Mouse (Mus musculus) lung, postnatal 4 days (tissue): ENCODE measurements around the gene Kxd1.

ENCODE experiments used
- DNase-seq, 2 experiments: peaks; one replicate each; pipeline ENCODE4 v3.0.0; 2021

Gene Kxd1

GRCm38 (mm10) chr8:70527512-70528181 is at the start of gene Kxd1, which contains the start of gene Fkbp8:
TSS of gene Kxd1 (minus strand) at chr8:70527956.
TSS of gene Fkbp8 (plus strand) at chr8:70527724.
- peak; percentile 98 to 99 for DNase-seq

- no peak for DNase-seq
Measured at GRCm38 (mm10) chr8:70577207-70577606, 49.5 kb upstream of the Kxd1 start.

- no peak for DNase-seq
Measured at GRCm38 (mm10) chr8:70574915-70575314, 47.2 kb upstream of the Kxd1 start.

GRCm38 (mm10) chr8:70574302-70574701 is 46.5 kb upstream of the Kxd1 start:
- DNase-seq: no peak

- no peak for DNase-seq
Measured at GRCm38 (mm10) chr8:70570990-70571389, 43.2 kb upstream of the Kxd1 start.

GRCm38 (mm10) chr8:70570360-70570759 is 42.6 kb upstream of the Kxd1 start:
- DNase-seq: no peak

GRCm38 (mm10) chr8:70565561-70565960 is 37.8 kb upstream of the Kxd1 start:
- DNase-seq: peak in 1 of 2 experiments; percentile 35

GRCm38 (mm10) chr8:70564696-70565235 is 37.0 kb upstream of the Kxd1 start:
- no peak for DNase-seq

GRCm38 (mm10) chr8:70563763-70564387 is 36.1 kb upstream of the Kxd1 start:
- DNase-seq: no peak

- DNase-seq: peak; percentile 56 to 79
Measured at GRCm38 (mm10) chr8:70562802-70563201, 35.0 kb upstream of the Kxd1 start.

- peak; percentile 65 to 80 for DNase-seq
Measured at GRCm38 (mm10) chr8:70561809-70562535, 34.2 kb upstream of the Kxd1 start.

GRCm38 (mm10) chr8:70561357-70561756 is 33.6 kb upstream of the Kxd1 start:
- no peak for DNase-seq

GRCm38 (mm10) chr8:70560564-70560963 is 32.8 kb upstream of the Kxd1 start:
- no peak for DNase-seq

GRCm38 (mm10) chr8:70560096-70560495 is 32.3 kb upstream of the Kxd1 start:
- peak; percentile 81 to 84 for DNase-seq

- no peak for DNase-seq
Measured at GRCm38 (mm10) chr8:70558983-70559382, 31.2 kb upstream of the Kxd1 start.

- peak in 1 of 2 experiments; percentile 40 for DNase-seq
Measured at GRCm38 (mm10) chr8:70558334-70558733, 30.6 kb upstream of the Kxd1 start.

- DNase-seq: no peak
Measured at GRCm38 (mm10) chr8:70555079-70555747, 27.5 kb upstream of the Kxd1 start.

GRCm38 (mm10) chr8:70553740-70554139 is 26.0 kb upstream of the Kxd1 start:
- DNase-seq: peak; percentile 56 to 59

GRCm38 (mm10) chr8:70552836-70553235 is 25.1 kb upstream of the Kxd1 start:
- DNase-seq: no peak

GRCm38 (mm10) chr8:70551558-70552161 is 23.9 kb upstream of the Kxd1 start:
- no peak for DNase-seq

GRCm38 (mm10) chr8:70549412-70550184 is 21.8 kb upstream of the Kxd1 start:
- DNase-seq: no peak

- peak in 1 of 2 experiments; percentile 58 for DNase-seq
Measured at GRCm38 (mm10) chr8:70547762-70548161, 20.0 kb upstream of the Kxd1 start.
